Mouse (Mus musculus): Measurements from ENCODE around the gene Bahcc1.

DNA sequence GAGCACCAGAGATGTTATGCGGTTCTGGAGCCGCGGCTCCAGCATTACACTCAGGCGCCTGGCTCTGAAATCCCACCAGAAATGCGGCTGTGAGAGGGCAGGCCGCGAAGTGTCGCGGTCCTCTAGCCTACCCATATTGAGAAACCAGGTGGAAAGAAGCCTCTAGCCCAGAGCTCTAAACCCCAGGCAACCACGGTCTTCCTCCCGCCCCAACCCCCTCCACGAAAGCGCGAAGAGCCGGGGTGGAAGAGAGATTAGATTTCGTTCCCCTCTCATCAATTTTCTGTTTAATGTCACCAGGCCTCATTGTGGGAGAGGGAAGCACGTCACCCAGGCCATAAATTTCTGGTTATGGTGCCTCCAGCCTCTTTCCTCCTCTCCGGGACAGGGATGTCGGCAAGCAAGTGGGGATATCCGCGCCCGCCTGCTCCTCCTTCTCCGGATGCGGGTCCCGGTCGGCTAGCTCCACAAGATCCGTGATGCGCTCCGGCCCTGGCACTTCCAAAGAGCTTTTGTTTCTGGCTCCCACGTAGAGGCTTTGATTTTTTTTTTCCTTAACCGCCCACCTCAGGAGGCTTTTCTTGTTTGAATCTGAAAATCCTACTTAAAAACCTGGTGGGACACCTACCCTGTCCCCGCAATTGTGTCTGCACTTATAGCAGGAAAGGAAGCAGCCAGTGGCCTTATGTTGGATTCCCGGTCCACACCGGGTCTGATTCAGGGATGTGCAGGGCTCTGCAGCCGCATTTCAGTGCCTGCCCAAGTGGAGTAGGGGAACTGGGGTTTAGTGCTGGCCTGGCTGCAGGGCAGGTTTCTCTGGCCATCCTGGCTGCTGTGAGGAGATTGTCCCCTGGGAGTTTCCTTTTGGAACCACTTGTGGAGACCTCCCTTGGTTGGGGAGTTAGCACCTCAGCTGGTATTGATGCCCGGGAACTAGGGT is 7.2 kb upstream of the Bahcc1 start:
- TF ChIP-seq POLR2A (IDR thresholded peaks at IDR 0.05; ENCODE audit: low read depth, low read length) (no peak), CTCF (conservative IDR thresholded peaks at IDR 0.05; ENCODE audit: insufficient read depth, insufficient read length, low read depth, low read length) (no peak)

Measured in kidney, adult 2 months (tissue).